Mouse (Mus musculus) E14TG2a.4 (cell line): ENCODE results near the gene Acox1.

Experiments used
- CTCF ChIP-seq: conservative IDR thresholded peaks from 2 replicates; pipeline ENCODE4 v1.5.1; 2014; ENCODE audit warnings: low read length
- NANOG ChIP-seq: IDR thresholded peaks from 2 replicates; pipeline ENCODE4 v1.6.1; 2014; ENCODE audit warnings: borderline replicate concordance, low read length, mixed read lengths
- POU5F1 ChIP-seq: IDR thresholded peaks from 2 replicates; pipeline ENCODE4 v1.6.1; 2014; ENCODE audit warnings: low read length, borderline replicate concordance

- no peak for TF ChIP-seq CTCF
- no peak for TF ChIP-seq POU5F1
- TF ChIP-seq NANOG = no peak
Measured at GRCm38 (mm10) chr11:116127986-116128385, 70.9 kb downstream of the Acox1 start.
